Comparison of ENCODE assay signal across 8 mouse cellular contexts in the genomic region with DNA sequence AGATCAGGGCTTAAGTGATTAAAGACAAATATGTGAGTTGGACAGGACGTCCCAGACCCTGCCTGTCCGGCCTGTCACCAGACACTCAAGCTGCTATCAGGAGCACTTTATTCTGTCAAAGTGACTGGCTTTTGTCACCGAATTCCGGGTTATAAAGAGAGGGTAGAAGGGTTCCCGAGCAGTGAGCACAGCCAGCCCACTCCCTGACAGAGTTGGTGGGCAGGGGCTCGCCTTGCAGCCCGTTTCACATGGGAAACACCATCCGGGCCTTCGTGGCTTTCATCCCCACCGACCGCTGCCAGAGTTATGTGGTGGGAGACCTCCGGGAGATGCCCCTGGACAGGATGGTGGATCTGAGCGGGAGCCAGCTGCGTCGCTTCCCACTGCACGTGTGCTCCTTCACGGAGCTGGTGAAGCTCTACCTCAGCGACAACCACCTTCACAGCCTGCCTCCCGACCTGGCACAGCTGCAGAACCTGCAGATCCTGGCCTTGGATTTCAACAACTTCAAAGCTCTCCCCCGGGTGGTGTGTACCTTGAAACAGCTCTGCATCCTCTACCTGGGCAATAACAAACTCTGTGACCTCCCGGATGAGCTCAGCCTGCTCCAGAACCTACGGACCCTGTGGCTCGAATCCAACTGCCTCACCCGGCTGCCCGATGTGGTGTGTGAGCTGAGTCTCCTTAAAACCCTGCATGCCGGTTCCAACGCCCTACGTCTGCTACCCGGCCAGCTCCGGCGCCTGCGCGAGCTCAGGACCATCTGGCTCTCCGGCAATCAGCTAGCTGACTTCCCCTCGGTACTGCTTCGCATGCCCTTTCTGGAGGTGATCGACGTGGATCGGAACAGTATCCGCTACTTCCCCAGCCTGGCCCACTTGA. TPM values are rescaled to one million over a fixed set of nuclear protein-coding genes. Genes with fewer than 3 reads are reported as not detected.
A peak's percentile ranks its signal among the peaks of the same experiment; 100 is the strongest.
DNase-seq lines count a peak whose midpoint lies in the region; ATAC-seq and TF ChIP-seq lines count a peak whose summit lies in the region.

Gene Lrrc10, plus strand, starts transcription at position 167 of the 882 bp plus-strand sequence.

- H3K9me3 ChIP-seq in forebrain, embryonic 11.5 days (ENCODE audit: control insufficient read depth, low read length): no peaks in the 10 kb centered on the region
- no peaks in the 10 kb centered on the region for H3K9me3 ChIP-seq in forebrain, embryonic 10.5 days
- no peaks in the 10 kb centered on the region for H3K9me3 ChIP-seq in midbrain, embryonic 15.5 days

- 54% methylated on average over 40 of the region's 40 CpGs for WGBS in forebrain, embryonic 11.5 days
- 51% methylated on average over 40 of the region's 40 CpGs for WGBS in forebrain, embryonic 10.5 days
- WGBS in midbrain, embryonic 15.5 days: 42% methylated on average over 40 of the region's 40 CpGs

- H3K4me3 ChIP-seq in forebrain, embryonic 11.5 days (ENCODE audit: low read depth, low read length): no peak within 1 kb of the TSS
- H3K4me3 ChIP-seq in forebrain, embryonic 10.5 days: no peak within 1 kb of the TSS
- H3K4me3 ChIP-seq in layer of hippocampus, adult 2 months: peak within 1 kb of the TSS; percentile 30
- peak within 1 kb of the TSS; percentile 2; the same call in 1 of the 2 replicates for H3K4me3 ChIP-seq in midbrain, embryonic 15.5 days

- H3K27ac ChIP-seq in forebrain, embryonic 11.5 days (ENCODE audit: low read depth, low read length): no peak within 1 kb of the TSS
- no peak within 1 kb of the TSS; the same call in 1 of the 2 replicates for H3K27ac ChIP-seq in forebrain, embryonic 10.5 days
- H3K27ac ChIP-seq in layer of hippocampus, adult 2 months: peak within 1 kb of the TSS; percentile 85
- no peak within 1 kb of the TSS for H3K27ac ChIP-seq in midbrain, embryonic 15.5 days

- H3K9ac ChIP-seq in forebrain, embryonic 11.5 days (ENCODE audit: low read length): peak within 1 kb of the TSS; percentile 7; the same call in 1 of the 2 replicates
- H3K9ac ChIP-seq in midbrain, embryonic 15.5 days: no peak within 1 kb of the TSS

- no peak for ATAC-seq in forebrain, embryonic 11.5 days (replicated peaks; ENCODE audit: low FRiP score)
- 0 out of 2 replicates have a peak, but pooled peaks have one; percentile 32 for ATAC-seq in midbrain, embryonic 15.5 days (replicated peaks)
- ATAC-seq in CD4-positive, CD25-positive, alpha-beta regulatory T cell, adult 4 months: no peak

- H3K4me2 ChIP-seq in forebrain, embryonic 11.5 days (ENCODE audit: low read depth, low read length, severe bottlenecking): 0 out of 2 replicates have a peak within 1 kb of the TSS, but pooled peaks have one; percentile 2
- peak within 1 kb of the TSS; percentile 37 for H3K4me2 ChIP-seq in midbrain, embryonic 15.5 days

- no peaks in the 10 kb centered on the region for H3K4me1 ChIP-seq in forebrain, embryonic 11.5 days (replicated peaks; ENCODE audit: control insufficient read depth, insufficient read depth, low read length)
- peaks cover 27% of the 10 kb centered on the region for H3K4me1 ChIP-seq in forebrain, embryonic 10.5 days
- 0 out of 2 replicates have a peak, but pooled peaks cover 3% of the 10 kb centered on the region for H3K4me1 ChIP-seq in midbrain, embryonic 15.5 days

- peaks cover 4% of the 10 kb centered on the region; the same call in 1 of the 2 replicates for H3K36me3 ChIP-seq in forebrain, embryonic 11.5 days (ENCODE audit: control insufficient read depth, insufficient read depth, low read length)
- H3K36me3 ChIP-seq in forebrain, embryonic 10.5 days (replicated peaks): peaks cover 25% of the 10 kb centered on the region
- H3K36me3 ChIP-seq in midbrain, embryonic 15.5 days (replicated peaks): peaks cover 7% of the 10 kb centered on the region; the same call in 1 of the 2 replicates

- DNase-seq in forebrain, embryonic 11.5 days (ENCODE audit: low spot score): no peak
- no peak for DNase-seq in forebrain, embryonic 10.5 days (ENCODE audit: extremely low spot score, low spot score)
- DNase-seq in cerebellum, adult 8-10 months: peak; percentile 41
- DNase-seq in heart, adult 9 months (ENCODE audit: low spot score in 2 of 2): peak; percentile 41 to 46
- DNase-seq in layer of hippocampus, adult 2 months (ENCODE audit: low spot score in 2 of 2): peak; percentile 50 to 60
- DNase-seq in ovary, adult 18-20 months (ENCODE audit: low spot score): no peak

- no peak for TF ChIP-seq CTCF in layer of hippocampus, adult 2 months (conservative IDR thresholded peaks at IDR 0.05)

- no peaks in the 10 kb centered on the region for H3K27me3 ChIP-seq in forebrain, embryonic 11.5 days (ENCODE audit: control insufficient read depth, insufficient read depth, low read length)
- peaks cover 17% of the 10 kb centered on the region for H3K27me3 ChIP-seq in forebrain, embryonic 10.5 days (ENCODE audit: poor library complexity, severe bottlenecking)
- no peaks in the 10 kb centered on the region for H3K27me3 ChIP-seq in midbrain, embryonic 15.5 days (replicated peaks)

RNA-seq across cellular contexts. Expression of gene Lrrc10, which starts in this region (rescaled TPM):
- polyA plus RNA-seq in forebrain, embryonic 11.5 days (2014; fragmentation: Nextera tagmentation; extraction: Ambion mirVana): not detected in 2 replicates
- not detected in 2 replicates for polyA plus RNA-seq in forebrain, embryonic 10.5 days (2016; fragmentation: Nextera tagmentation; extraction: Ambion mirVana)
- under 1 TPM in 1 of 2 experiments, not detected in 1; 0.32 TPM for total RNA-seq in layer of hippocampus, adult 2 months (2021)
- 0.19 TPM in 1 of 2 replicates, not detected in the other for polyA plus RNA-seq in midbrain, embryonic 15.5 days (2015; fragmentation: Nextera tagmentation; extraction: Ambion mirVana)
- polyA plus RNA-seq in CD4-positive, CD25-positive, alpha-beta regulatory T cell, adult 4 months (2017; shearing (Covaris generic)): not detected

Comparison
In these comparisons a context has a peak if more than half of its experiments do, and no peak if none do; other contexts are left out.
1. Peak in DNase-seq, H3K4me3 ChIP-seq and H3K27ac ChIP-seq in layer of hippocampus, adult 2 months; RNA of the gene not detected or under 1 TPM.
2. Peak in ATAC-seq, H3K4me3 ChIP-seq and H3K4me2 ChIP-seq in midbrain, embryonic 15.5 days; RNA of the gene not detected or under 1 TPM.
3. DNase-seq: peak in cerebellum, adult 8-10 months (single experiment) and heart, adult 9 months (2 of 2); none in forebrain, embryonic 11.5 days (single experiment), forebrain, embryonic 10.5 days (single experiment) and ovary, adult 18-20 months (single experiment).